Mouse (Mus musculus) E14TG2a.4 (cell line): ENCODE results near the gene Masp2.

Experiments used
- CTCF ChIP-seq: conservative IDR thresholded peaks from 2 replicates; pipeline ENCODE4 v1.5.1; 2014; ENCODE audit warnings: low read length
- NANOG ChIP-seq: IDR thresholded peaks from 2 replicates; pipeline ENCODE4 v1.6.1; 2014; ENCODE audit warnings: borderline replicate concordance, low read length, mixed read lengths
- POU5F1 ChIP-seq: IDR thresholded peaks from 2 replicates; pipeline ENCODE4 v1.6.1; 2014; ENCODE audit warnings: low read length, borderline replicate concordance

GRCm38 (mm10) chr4:148662168-148662965, 60.0 kb downstream of the Masp2 start:
- TF ChIP-seq CTCF (peak; percentile 87), NANOG (no peak), POU5F1 (no peak)
